Mouse (Mus musculus) testis, postnatal 14 days (tissue): ENCODE results near the gene Itgb7.

ENCODE experiments used
- DNase-seq: peaks from one replicate; pipeline ENCODE4 v3.0.0; 2021; ENCODE audit warnings: low spot score

Itgb7 gene

DNA sequence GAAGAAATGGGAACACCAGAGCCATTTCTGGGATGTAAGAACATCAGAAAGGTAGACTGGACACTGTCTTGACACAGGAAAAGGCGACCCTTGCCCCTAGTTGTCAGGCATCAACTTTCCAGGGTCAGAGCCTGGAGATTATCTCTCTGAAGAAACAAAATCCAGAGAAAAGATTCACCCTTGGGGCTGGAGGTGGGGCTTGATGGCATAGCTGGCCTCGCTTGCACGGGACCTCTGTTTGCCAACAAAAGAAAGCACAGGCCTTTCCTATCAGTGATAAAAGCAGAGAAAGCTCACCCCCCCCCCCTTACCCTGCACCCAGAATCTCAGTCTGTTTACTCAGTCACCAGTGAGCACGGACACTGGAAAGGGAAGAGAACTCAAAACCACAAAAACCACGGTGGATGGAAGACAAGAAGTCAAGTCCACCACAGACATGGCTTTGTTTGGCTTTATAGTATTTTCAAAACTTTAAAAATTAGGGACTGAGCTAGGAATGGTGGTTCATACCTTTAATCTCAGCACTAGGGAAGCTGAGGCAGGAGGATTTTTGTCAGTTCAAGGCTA lies 38.8 kb downstream of the Itgb7 start:
- no peak for DNase-seq

DNA sequence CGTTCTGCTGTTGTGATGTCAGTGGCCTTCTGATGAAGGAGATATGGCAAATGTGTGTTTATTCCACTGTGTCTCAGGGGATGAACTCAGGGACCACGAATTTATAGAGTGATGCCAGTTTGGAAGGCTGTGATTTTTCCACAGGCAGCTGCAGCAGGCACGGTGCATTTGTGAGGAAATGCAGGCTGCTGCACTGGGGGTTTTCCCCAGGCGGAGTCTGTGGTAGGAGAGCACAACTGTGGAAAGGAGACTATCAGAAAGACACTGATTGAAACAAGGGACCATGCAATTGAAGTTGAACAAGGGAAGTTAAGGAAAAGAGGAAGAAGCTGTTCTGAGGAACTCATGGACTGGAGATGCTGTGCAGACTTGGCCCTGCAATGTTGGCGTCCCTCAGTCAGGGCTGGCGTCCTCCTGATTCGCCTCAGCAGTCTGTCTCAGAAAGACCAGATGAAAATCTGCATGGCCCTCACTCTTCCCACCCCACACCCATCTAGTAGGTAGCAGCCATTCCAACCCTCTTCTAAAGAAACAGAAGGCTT lies 39.4 kb downstream of the Itgb7 start:
- DNase-seq, result no peak

DNA sequence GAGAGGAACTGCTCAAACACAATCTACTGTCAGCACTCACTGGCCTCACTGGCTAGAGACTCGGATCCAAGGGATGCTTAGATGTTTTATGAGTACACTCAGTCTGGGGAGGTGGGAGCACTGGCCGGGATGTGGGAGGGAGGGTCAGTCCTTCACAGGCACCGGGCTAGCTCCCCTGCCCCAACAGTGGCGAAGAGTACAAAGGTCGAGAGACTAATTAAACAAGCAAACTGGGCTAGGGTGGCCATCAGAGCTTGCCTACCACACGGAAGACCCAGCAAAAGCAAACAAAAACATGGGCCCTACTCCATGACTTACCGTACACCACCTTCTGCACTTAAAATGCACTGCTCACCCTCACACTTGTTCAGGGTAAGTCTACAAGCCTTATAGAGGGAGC lies 40.0 kb downstream of the Itgb7 start:
- no peak for DNase-seq

DNA sequence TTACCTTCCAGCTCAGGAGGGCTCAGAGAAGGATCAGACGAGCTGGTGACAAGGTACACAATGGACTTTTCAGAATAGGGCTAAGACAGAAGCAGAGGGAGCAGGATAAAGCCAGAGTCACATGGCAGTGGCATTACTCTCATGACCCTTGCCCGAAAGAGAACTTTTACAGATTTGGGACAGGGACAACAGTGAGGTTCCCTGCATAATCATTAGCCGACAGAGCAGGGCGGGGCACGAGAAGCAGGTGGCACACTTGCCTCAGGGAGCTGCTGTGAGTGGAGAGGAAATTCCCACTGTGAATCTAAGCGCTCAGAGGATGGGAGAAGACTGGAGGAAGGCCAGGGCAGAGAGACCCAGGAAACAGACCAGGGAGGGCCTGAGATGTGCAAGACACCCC lies 42.9 kb downstream of the Itgb7 start:
- no peak for DNase-seq

DNA sequence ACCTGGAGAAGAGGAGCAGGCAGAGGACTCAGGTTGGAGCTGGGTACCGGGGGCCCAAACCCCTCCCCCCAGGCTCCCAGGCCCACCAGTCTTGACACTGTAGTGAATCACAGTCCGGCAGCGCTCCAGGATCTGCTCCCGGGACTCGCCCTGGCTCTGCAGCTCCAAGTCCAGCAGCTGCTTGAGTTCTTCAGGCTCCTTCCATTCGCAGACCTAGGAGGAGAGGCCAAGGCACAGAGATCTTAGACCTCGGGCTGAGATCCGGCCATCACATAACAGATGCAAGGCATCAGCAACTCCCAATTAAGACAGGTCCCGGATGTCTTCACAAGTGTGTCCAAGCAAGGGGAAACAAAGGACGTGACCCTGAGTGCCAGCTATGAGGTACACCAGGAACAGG lies 43.6 kb downstream of the Itgb7 start:
- no peak for DNase-seq

DNA sequence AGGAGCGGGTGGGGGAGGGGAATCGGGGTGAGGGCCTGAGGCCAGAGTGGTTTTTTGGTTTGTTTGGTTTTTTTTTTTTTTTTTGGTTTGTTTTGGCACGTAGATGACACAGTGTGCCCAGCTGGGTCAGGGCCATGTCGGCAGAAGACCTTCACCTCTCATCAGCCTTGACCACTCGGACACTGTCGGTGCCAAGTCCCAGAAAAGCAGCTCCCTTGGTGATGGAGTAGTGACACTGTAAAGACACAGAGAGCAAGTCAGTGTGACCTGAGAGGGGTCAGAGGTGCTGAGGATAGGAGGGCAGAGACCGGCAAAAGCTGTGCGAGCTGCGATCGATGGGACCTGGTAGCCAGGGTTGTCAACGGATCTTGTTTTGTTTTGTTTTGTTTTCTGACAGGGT lies 45.5 kb downstream of the Itgb7 start:
- DNase-seq, result no peak

DNA sequence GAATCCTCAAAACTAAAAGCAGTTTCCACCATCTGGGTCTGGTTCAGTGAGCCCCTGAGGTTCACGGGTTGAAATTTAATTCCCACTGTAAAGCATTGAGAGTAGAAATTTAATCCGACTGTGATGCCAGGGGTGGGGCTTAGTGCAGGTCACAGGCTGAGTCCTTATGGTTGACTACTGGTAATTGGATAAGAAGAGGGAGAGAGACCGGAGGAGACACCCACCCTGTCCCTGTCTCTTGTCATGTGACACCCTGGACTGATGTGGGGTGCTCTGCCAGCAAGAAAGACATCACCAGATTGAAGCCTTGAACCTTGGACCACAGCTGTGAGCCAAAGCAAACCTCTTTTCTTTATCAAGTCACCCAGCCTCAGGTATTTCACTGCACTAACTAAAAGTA lies 48.7 kb downstream of the Itgb7 start:
- no peak for DNase-seq

DNA sequence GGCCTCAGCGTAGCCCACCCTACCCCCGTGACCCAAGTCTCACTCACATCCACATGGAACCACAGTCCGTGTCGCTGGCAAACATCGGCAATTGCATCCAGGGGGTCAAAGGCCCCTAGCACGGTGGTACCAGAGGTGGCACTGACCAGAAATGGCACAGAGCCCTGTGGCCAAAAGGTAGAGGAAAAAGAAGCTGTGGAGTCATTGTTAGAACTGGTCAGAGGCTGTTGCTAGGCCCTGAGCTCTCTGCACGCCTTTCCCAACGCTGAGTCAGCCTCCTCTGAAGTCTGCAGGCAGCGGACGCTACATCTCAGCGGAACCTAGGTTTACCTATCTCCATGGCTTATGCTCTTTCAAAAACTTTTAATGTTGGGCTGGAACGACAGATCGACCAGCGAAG lies 51.8 kb downstream of the Itgb7 start:
- DNase-seq, result no peak

DNA sequence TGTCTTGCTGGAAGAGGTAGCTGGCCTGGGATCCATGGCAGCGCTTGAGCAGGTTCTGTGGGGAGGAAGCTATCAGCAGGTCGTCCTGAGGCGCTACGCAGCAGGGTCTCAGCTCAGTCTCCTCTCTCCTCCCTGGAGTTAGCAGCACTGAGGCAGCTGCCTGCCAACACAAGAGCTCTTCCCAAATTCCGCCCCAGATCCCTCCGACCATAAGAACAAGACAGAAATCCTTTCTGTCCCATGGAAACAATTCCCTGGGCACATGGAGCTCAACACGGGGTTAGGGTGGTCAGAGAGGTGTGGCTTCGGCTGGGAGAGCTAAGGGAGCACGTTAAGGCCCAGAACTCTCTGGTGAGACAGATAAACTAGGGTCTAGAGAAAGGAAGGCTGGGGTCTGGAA lies 52.6 kb downstream of the Itgb7 start:
- DNase-seq, result no peak

DNA sequence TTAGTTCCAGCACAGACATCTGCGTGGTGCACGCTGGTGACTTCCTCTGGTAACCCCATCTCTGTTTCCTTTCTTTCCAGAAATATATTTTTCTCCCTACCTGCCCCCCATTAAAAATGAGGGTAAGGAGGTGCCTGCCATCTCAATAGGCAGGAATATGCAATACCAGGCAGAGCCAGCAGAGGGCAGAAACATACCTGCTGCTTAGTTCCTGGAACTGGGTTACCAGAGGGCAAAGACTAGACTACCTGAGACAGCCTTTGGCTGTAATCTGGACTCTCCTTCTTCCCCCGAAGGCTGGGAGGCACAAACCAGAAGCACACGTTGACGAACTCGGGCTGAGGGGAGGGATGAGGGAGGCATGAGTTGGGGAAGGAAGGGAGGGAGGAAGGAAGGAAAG lies 53.5 kb downstream of the Itgb7 start:
- DNase-seq, result no peak

DNA sequence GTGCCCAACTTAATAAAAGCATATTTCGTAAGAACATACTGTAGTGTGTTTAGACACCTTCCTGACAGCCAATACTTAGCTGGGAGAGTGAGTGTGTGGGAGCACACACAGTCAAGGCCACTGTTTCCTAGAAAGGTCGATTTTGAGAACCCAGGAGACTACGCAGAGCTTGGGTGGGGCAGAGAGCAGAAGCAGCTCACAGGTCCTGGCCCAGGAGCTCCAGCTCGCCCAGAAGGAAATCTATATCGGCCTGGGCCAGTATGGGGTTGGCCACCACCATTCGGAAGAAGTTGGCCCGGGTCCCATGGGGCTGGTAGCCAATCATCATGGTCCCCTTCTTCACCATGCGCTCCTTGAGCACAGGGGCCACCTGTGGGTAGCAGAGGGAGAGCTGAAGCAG lies 54.3 kb downstream of the Itgb7 start:
- DNase-seq, result no peak

DNA sequence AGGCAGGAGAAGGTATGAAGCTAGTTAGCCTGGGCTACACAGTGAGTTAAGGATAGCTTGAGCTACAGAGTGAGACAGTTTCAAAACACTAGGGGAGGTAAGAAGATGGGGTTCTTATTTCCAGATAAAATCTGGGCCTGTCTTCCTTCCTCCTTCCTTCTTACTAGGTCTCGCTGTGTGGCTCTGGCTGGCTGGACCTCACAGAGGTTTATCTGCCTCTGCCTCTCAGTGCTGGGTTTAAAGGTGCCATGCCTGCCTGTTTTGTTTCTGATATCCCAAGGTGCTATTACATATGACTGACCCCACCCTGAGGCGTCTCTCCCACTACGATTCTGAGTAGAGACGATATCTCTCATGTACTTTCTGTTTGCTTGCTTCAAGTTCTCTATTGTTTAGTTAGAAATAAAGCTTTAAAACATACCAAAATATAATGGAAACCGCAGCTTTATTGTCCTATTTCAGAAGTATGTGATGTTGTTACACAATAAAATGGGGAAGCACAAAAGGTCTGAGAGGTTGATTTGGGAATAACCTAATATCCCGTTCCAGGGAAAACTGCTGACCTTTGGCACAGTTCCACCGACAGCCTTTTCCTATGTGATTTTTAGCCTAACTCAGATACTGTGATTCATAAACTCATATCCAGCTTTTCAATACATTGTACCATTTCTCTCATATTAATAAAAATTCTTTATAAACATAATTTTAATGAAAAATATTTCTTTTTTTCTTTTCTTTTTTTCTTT lies 55.0 kb downstream of the Itgb7 start:
- no peak for DNase-seq

DNA sequence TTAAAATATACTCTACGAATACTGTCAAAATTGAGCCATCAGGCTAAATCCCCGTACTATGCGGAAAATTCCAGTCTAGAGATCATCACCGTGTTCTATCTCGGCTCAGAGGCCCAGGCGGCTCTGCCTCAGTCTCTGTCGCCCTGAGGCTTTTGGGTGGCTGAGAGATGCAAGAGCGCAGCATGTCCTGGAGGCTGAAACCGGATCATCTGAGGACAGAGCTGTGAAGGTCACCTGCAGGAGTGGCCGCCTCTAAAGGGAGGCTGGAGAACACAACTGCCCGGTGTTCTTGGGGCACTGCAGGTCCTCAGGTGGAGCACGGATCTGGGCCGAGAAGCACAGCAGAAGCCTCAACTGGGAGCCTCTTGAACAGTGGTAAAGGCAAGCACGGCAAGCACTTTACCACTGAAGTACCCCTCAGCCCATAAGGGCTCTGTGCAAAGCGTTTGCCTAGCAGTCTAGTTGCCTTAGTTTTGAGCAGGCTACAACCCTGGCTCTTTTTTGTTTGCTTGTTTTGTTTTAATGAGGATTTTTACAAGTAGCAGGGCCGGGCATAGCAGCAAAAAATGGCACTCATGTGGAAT lies 55.9 kb downstream of the Itgb7 start:
- no peak for DNase-seq

DNA sequence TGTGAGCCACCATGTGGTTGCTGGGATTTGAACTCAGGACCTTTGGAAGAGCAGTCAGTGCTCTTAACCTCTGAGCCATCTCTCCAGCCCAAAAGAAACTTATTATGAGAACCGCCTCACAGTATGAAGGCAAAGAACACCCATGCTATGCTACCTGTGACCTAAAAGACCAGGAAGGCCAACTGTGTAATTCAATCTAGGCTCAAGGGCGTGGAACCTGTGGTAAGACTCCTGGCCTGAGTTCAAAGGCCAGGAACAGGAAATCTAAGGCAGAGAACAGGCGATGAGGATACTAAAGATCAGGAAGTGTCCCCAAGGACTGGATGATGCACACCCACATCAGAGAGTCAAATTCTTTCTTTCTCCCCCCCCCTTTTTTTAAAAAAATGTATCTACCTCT lies 58.2 kb downstream of the Itgb7 start:
- no peak for DNase-seq

DNA sequence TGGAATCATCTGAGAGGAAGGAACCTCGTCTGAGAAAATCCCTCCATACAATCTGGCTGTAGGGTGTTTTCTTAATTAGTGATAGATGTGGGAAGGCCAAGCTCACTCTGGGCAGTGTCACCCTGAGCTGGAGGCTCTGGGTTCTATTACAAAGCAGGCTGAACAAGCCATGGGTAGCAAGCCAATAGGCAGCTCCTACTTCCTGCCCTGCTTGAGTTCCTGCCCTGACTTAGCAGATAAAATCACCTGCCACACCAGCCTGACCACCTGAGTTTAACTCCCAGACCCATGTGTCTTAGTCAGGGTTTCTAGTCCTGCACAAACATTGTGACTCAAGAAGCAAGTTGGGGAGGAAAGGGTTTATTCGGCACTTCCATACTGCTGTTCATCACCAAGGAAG lies 62.7 kb downstream of the Itgb7 start:
- no peak for DNase-seq

DNA sequence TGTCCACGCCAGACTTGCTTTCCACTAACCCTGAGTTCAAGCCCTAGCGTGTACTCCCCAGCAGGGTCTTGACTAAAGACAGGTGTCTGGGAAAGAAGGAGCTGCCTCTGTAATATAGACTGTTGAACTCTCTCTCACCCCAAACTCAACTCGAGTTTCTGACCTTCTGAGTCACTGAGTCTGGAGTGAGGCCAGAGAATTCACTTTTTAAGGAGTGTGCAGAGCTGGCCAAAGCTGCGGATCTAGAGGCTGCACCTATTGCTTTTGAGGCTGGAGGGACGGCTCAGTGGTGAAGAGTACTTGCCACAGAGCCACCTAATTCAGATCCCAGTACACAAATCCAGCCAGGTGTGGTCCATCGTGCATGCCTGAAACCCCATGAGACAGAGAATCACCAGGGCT lies 64.1 kb downstream of the Itgb7 start:
- no peak for DNase-seq
